Mouse (Mus musculus) ES-E14 (cell line): ENCODE measurements around the gene Zfp641. TPM values are rescaled to one million over a fixed set of nuclear protein-coding genes. Genes with fewer than 3 reads are reported as not detected.

ENCODE experiments used
- DNase-seq: peaks from one replicate; pipeline ENCODE4 v3.0.0-alpha.2; 2013; ENCODE audit warnings: low read depth, low spot score
- H3K27ac ChIP-seq: 2 replicates; pipeline ENCODE4 v1.5.1; 2012; ENCODE audit warnings: low read depth, mild to moderate bottlenecking, low read length, moderate library complexity, mixed read lengths; ENCODE audit not compliant: poor library complexity, insufficient read depth, severe bottlenecking
- H3K36me3 ChIP-seq: 2 replicates; pipeline ENCODE4 v1.6.1; 2012; ENCODE audit warnings: mild to moderate bottlenecking, low read length, moderate library complexity, mixed read lengths; ENCODE audit not compliant: control insufficient read depth, poor library complexity, insufficient read depth, severe bottlenecking
- H3K4me1 ChIP-seq, 2 experiments: fragments of 150-350 bp in 1 of 2; sonication (generic) in 1 of 2; 2 replicates each; pipeline ENCODE4 v1.6.1; 2012; ENCODE audit warnings: low read length in 2 of 2, mild to moderate bottlenecking in 1 of 2, mixed read lengths in 1 of 2; ENCODE audit not compliant: control insufficient read depth in 2 of 2, insufficient read depth in 2 of 2, poor library complexity in 1 of 2
- H3K4me3 ChIP-seq, 2 experiments: fragments of 150-350 bp in 1 of 2; sonication (generic) in 1 of 2; 2 replicates each; pipeline ENCODE4 v1.5.1; 2012; ENCODE audit warnings: low read length in 2 of 2, low read depth in 1 of 2, mild to moderate bottlenecking in 1 of 2, mixed read lengths in 1 of 2; ENCODE audit not compliant: insufficient read depth in 1 of 2, poor library complexity in 1 of 2, severe bottlenecking in 1 of 2
- H3K9ac ChIP-seq: 2 replicates; pipeline ENCODE4 v1.6.1; 2012; ENCODE audit warnings: low read depth, mild to moderate bottlenecking, low read length, mixed read lengths; ENCODE audit not compliant: poor library complexity, insufficient read depth, severe bottlenecking
- H3K9me3 ChIP-seq: fragments of 150-350 bp; sonication (generic); 2 replicates; pipeline ENCODE4 v1.6.1; 2012; ENCODE audit warnings: low read depth, mild to moderate bottlenecking, low read length; ENCODE audit not compliant: control insufficient read depth, insufficient read depth
- CHD2 ChIP-seq: IDR thresholded peaks from 2 replicates; pipeline ENCODE4 v1.6.1; 2014; ENCODE audit warnings: mild to moderate bottlenecking, low read depth, low read length, inconsistent platforms
- HCFC1 ChIP-seq: IDR thresholded peaks from 2 replicates; pipeline ENCODE4 v1.6.1; 2012; ENCODE audit warnings: low read length, inconsistent platforms, borderline replicate concordance; ENCODE audit not compliant: insufficient read depth
- MAFK ChIP-seq: IDR thresholded peaks from 2 replicates; pipeline ENCODE4 v1.6.1; 2014; ENCODE audit warnings: mild to moderate bottlenecking, low read depth, low read length, inconsistent platforms; ENCODE audit not compliant: insufficient read depth
- ZC3H11A ChIP-seq: IDR thresholded peaks from 2 replicates; pipeline ENCODE4 v1.6.1; 2012; ENCODE audit warnings: low read depth, mild to moderate bottlenecking, inconsistent platforms, low read length, borderline replicate concordance
- ZNF384 ChIP-seq: IDR thresholded peaks from 2 replicates; pipeline ENCODE4 v1.6.1; 2012; ENCODE audit warnings: low read depth, low read length, inconsistent platforms
- in situ Hi-C, 2 experiments: fragments of 600-800 bp; cut with MboI; formaldehyde crosslinking; loops; one replicate each; pipeline ENCODE4 v1.15.1; 2025; ENCODE audit warnings: low sequenced_read_pairs in 2 of 2, inconsistent platforms in 1 of 2; ENCODE audit not compliant: unreplicated experiment in 2 of 2
- total RNA-seq: library from RNA; depleted of rRNA; stranded (reverse); fragments of 300-350 nt; gene quantifications from 2 replicates; pipeline ENCODE4 v1.2.3, GENCODE M21; 2012; rRNA removed

Zfp641 gene
- total RNA-seq, 1 experiment: 0.31 TPM

GRCm38 (mm10) chr15:98256271-98256670 lies 39.7 kb downstream of the Zfp641 start:
- TF ChIP-seq HCFC1 (no peak), MAFK (no peak), CHD2 (no peak), ZC3H11A (no peak), ZNF384 (no peak)
- Histone ChIP-seq H3K9me3 (no peaks in the 10 kb centered on the region), H3K9ac (no peak overlapping the region), H3K27ac (no peak overlapping the region), H3K4me3 (no peak overlapping the region), H3K4me1 (no peaks in the 10 kb centered on the region), H3K36me3 (no peaks in the 10 kb centered on the region)
- no peak for DNase-seq
- in situ Hi-C loops: no loop called here

Other genes starting within 250 kb of the Zfp641 start
- gene Pfkm, start 203.6 kb downstream of the Zfp641 start, total RNA-seq: 18.3 and 18.5 TPM in 2 replicates
- 20.5 and 27.2 TPM in 2 replicates for gene Senp1, start 202.4 kb downstream of the Zfp641 start, total RNA-seq
- gene Asb8, start 130.5 kb downstream of the Zfp641 start, total RNA-seq: 9.0 and 12.5 TPM in 2 replicates
- gene Ccdc184, start 129.0 kb downstream of the Zfp641 start, total RNA-seq: 0.32 and 0.80 TPM in 2 replicates
- gene Olfr288, start 100.6 kb downstream of the Zfp641 start, total RNA-seq: not detected in 2 replicates
- not detected in 2 replicates for gene Gm44579, start 75.2 kb downstream of the Zfp641 start, total RNA-seq
- gene Olfr287, start 75.1 kb downstream of the Zfp641 start, total RNA-seq: 0.16 TPM in 1 of 2 replicates, not detected in the other
- gene Olfr286, start 61.7 kb downstream of the Zfp641 start, total RNA-seq: not detected in 2 replicates
- 0.48 TPM in 1 of 2 replicates, not detected in the other for gene H1fnt, start 38.9 kb downstream of the Zfp641 start, total RNA-seq
- not detected in 2 replicates for gene Olfr285, start 21.2 kb upstream of the Zfp641 start, total RNA-seq
- not detected in 2 replicates for gene Olfr284, start 44.8 kb upstream of the Zfp641 start, total RNA-seq
- not detected in 2 replicates for gene Olfr283, start 84.8 kb upstream of the Zfp641 start, total RNA-seq
- not detected in 2 replicates for gene Olfr282, start 135.1 kb upstream of the Zfp641 start, total RNA-seq
- not detected in 2 replicates for gene Olfr281, start 156.4 kb upstream of the Zfp641 start, total RNA-seq
- not detected in 2 replicates for gene OR5BS1P, start 173.7 kb upstream of the Zfp641 start, total RNA-seq
- gene Lalba, start 186.6 kb upstream of the Zfp641 start, total RNA-seq: not detected in 2 replicates
- gene Olfr279, start 196.2 kb upstream of the Zfp641 start, total RNA-seq: 0.04 TPM in 1 of 2 replicates, not detected in the other
- 95.0 and 111 TPM in 2 replicates for gene Kansl2, start 238.1 kb upstream of the Zfp641 start, total RNA-seq